Mouse (Mus musculus) lung, embryonic 15.5 days (tissue): ENCODE data around the gene Gm4858. TPM values are rescaled to one million over a fixed set of nuclear protein-coding genes. Genes with fewer than 3 reads are reported as not detected.

Experiments
- ATAC-seq: fragments of 200-750 bp; cut with Nextera tagmentation; 2 replicates; pipeline ENCODE4 v1.8.0; 2017; ENCODE audit warnings: moderate number of reproducible peaks, borderline replicate concordance; ENCODE audit not compliant: low FRiP score, low TSS enrichment; ENCODE audit errors: extremely low read depth
- H3K27ac ChIP-seq: fragments of 300-500 bp; sonication (generic); 2 replicates; pipeline ENCODE4 v1.5.1; 2015; ENCODE audit warnings: moderate library complexity, mild to moderate bottlenecking, inconsistent platforms
- H3K27me3 ChIP-seq: fragments of 300-500 bp; sonication (generic); 2 replicates; pipeline ENCODE4 v1.6.1; 2015; ENCODE audit warnings: inconsistent platforms
- H3K36me3 ChIP-seq: fragments of 300-500 bp; sonication (generic); 2 replicates; pipeline ENCODE4 v1.6.1; 2015; ENCODE audit warnings: inconsistent platforms
- H3K4me1 ChIP-seq: fragments of 300-500 bp; sonication (generic); 2 replicates; pipeline ENCODE4 v1.6.1; 2015; ENCODE audit warnings: inconsistent platforms
- H3K4me2 ChIP-seq: fragments of 300-500 bp; sonication (generic); 2 replicates; pipeline ENCODE4 v1.6.1; 2015; ENCODE audit warnings: inconsistent platforms, mild to moderate bottlenecking, moderate library complexity
- H3K4me3 ChIP-seq: fragments of 300-500 bp; sonication (generic); 2 replicates; pipeline ENCODE4 v1.5.1; 2015; ENCODE audit warnings: mild to moderate bottlenecking, inconsistent platforms
- H3K9ac ChIP-seq: fragments of 300-500 bp; sonication (generic); 2 replicates; pipeline ENCODE4 v1.6.1; 2015; ENCODE audit warnings: inconsistent platforms
- H3K9me3 ChIP-seq: fragments of 300-500 bp; sonication (generic); 2 replicates; pipeline ENCODE4 v1.6.1; 2016; ENCODE audit warnings: inconsistent platforms
- WGBS: fragments of 180-500 bp; shearing (Covaris S2); methylation state at CpG from one replicate; pipeline ENCODE4 v1.1.7; 2015; 5-methylcytosine and 5-hydroxymethylcytosine counted together
- polyA plus RNA-seq: library from polyadenylated mRNA; unstranded; fragments of >200 nt; fragmentation: Nextera tagmentation; extraction: Ambion mirVana; gene quantifications from 2 replicates; pipeline ENCODE4 v1.2.1, GENCODE M21; 2015

The Gm4858 gene
- polyA plus RNA-seq, 1 experiment from 2014 or later: not detected

GRCm38 (mm10) chr3:93114481-93114880, 45.9 kb downstream of the Gm4858 start:
- Histone ChIP-seq H3K9ac (no peak overlapping the region), H3K4me3 (no peak overlapping the region), H3K36me3 (no peaks in the 10 kb centered on the region), H3K4me1 (no peaks in the 10 kb centered on the region), H3K27ac (no peak overlapping the region), H3K9me3 (no peaks in the 10 kb centered on the region), H3K27me3 (no peaks in the 10 kb centered on the region), H3K4me2 (no peak overlapping the region)
- WGBS: 8% methylated on average over 2 of the region's 2 CpGs
- no peak for ATAC-seq

DNA sequence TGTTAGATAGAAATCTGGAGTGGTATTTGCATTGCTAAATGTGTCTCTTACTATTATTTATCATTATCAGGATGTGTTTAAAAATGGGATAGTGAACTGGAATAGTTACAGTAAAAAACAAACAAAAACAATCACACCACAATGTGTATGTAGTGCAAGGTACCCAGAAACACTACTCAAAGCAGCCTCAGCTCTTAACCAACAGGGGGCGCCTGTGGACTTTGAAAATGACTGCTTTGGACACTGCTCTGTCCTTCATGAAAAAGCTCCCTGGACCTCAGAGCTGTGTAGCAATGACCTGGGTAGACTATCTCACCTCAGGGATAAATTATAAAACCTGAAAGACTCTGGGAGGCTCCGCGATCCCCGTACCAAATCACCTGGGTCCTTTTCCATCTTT, 50.5 kb downstream of the Gm4858 start:
- no peak for ATAC-seq
- Histone ChIP-seq H3K27me3 (no peaks in the 10 kb centered on the region), H3K4me2 (no peak overlapping the region), H3K9me3 (no peaks in the 10 kb centered on the region), H3K9ac (no peak overlapping the region), H3K4me1 (no peaks in the 10 kb centered on the region), H3K4me3 (no peak overlapping the region), H3K36me3 (no peaks in the 10 kb centered on the region), H3K27ac (no peak overlapping the region)
- 47% methylated on average over 4 of the region's 4 CpGs for WGBS

Other genes starting within 250 kb of the Gm4858 start
- gene Kprp, start 241.6 kb upstream of the Gm4858 start, polyA plus RNA-seq: not detected in 2 replicates
- gene Lce1l, start 217.5 kb upstream of the Gm4858 start, polyA plus RNA-seq: not detected in 2 replicates
- not detected in 2 replicates for gene 2310050C09Rik, start 198.6 kb upstream of the Gm4858 start, polyA plus RNA-seq
- gene Lce3a, start 142.6 kb upstream of the Gm4858 start, polyA plus RNA-seq: not detected in 2 replicates
- gene Lce3b, start 135.8 kb upstream of the Gm4858 start, polyA plus RNA-seq: not detected in 2 replicates
- gene Lce3c, start 124.3 kb upstream of the Gm4858 start, polyA plus RNA-seq: not detected in 2 replicates
- not detected in 2 replicates for gene Lce3d, start 111.4 kb upstream of the Gm4858 start, polyA plus RNA-seq
- not detected in 2 replicates for gene Lce3e, start 101.8 kb upstream of the Gm4858 start, polyA plus RNA-seq
- not detected in 2 replicates for gene Lce3f, start 76.6 kb upstream of the Gm4858 start, polyA plus RNA-seq
- gene Crct1, start 53.1 kb upstream of the Gm4858 start, polyA plus RNA-seq: not detected in 2 replicates
- gene Lce1m, start 49.8 kb upstream of the Gm4858 start, polyA plus RNA-seq: not detected in 2 replicates
- not detected in 2 replicates for gene Crnn, start 76.0 kb downstream of the Gm4858 start, polyA plus RNA-seq
- gene Flg2, start 128.5 kb downstream of the Gm4858 start, polyA plus RNA-seq: not detected in 2 replicates
- gene Flg, start 204.7 kb downstream of the Gm4858 start, polyA plus RNA-seq: not detected in 2 replicates